Mouse (Mus musculus): ENCODE results near the gene Gm5148.

Gene Gm5148

DNA sequence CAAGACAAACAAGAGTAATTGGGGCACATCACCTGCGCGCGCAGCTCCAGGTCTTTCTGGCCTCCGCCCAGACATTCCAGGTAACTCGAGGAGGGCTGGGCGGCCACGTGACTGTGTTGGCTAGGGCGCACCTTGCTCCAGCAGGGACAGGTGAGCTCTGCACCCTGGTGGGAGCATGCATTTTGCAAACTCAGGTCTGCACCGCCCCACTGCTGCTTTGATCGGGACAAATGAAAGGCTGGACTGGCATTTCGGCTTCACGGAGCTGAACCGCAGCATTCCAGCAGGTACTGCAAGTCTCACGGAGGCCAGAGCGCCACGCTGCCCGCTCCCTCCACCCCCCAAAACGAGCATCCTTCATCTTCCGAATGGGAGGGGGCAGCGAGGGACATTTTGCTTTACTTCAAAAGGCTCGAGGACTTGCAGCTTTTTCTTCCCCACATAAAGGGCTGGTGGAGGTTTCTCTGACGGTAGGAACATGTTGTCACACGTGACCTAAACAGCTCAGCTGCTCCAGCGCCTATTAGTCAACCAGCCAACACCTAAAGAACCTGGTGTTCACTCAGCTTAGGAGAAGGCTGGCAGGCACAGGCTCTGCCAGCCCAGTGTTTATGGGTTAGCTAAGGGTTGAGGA lies at the start of gene Gm5148:
Gene Gm5148, minus strand, starts transcription at position 320 of the 634 bp plus-strand sequence.
- peak; percentile 76 for DNase-seq (ENCODE audit: low read depth)

- DNase-seq (ENCODE audit: low read depth), result peak; percentile 23
Observed at GRCm38 (mm10) chr3:37770951-37771350, 46.7 kb upstream of the Gm5148 start.

- peak; percentile 73 for DNase-seq (ENCODE audit: low read depth)
Observed at GRCm38 (mm10) chr3:37769268-37769756, 45.0 kb upstream of the Gm5148 start.

DNA sequence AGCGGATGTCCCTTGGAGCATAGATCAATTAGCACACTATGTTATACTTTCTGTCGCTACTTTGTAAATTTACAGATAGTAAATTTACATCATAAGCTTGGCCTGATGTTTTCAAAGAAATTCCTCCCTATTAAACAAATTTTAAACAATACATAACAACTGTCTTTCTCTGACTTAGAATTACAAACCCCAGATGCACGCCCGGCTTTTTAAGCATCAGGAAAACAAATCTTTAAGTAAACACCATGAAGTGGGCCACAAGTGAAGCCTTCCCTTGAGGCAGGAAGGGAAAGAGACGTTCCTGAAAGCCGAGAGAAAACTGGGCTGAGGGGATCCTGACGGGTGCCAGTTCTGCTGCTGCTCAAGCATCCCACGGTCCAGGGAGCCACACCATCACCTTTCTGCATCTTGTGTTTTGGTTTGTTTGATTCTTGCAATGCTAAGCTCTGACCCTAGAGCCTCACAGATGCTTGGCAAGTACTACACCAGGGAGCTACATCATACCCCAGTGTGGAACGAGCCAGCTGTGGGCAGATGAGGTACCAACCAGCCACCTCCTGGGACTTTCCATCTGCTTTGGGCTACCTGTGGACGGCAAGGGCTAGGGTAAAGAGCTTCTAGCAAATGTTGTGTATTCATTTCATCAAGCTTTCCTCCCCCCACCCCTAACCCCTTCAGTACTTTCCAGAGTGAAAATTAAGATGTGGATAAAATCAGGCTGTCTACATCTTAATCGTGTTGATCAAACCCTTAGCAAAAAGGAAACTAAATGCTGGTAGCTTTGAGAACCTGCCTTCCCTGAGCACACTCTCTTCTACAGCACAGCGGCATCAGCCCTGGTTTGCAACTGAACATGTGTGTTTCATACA lies 43.1 kb upstream of the Gm5148 start:
- DNase-seq (ENCODE audit: low read depth), result peak; percentile 64

GRCm38 (mm10) chr3:37766628-37767027 lies 42.3 kb upstream of the Gm5148 start:
- DNase-seq (ENCODE audit: low read depth), result no peak

DNA sequence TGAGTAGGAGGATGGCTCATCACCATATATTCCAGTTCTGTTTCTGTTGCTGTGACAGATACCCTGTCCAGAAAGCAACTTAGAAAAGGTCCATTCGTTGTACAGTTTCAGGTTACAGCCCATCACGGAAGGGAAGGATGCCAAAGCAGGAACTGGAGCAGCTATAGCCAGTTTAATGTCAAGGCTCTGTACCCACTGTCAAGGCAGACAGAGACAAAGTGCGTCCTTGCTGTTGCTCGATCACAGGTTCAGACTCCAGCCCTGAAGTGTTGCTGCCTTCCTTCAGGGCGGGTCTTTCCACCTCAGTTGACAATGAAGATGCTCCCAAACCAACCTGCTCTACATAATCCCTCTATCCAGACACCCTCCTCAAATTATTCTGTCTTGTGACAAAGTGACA lies 41.7 kb upstream of the Gm5148 start:
- DNase-seq (ENCODE audit: low read depth), result no peak

DNA sequence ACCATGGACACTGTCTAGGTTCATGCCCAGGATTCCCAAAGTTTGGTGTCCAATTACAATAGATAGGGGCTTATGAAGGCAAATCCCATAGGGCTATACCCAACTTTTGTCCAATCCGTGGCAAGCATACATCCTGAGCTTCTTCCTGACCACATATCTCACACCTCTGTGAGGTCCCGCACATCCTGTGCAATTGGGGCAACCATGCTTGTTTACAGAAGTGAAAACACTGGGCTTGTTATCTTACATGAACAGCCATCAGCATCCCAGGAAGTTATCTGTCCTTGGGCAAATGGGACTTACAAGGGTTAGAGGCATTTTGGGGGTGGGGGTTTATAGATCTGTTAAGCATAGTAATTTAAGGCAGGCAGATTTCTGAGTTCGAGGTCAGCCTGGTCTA lies 41.0 kb upstream of the Gm5148 start:
- peak; percentile 28 for DNase-seq (ENCODE audit: low read depth)

DNA sequence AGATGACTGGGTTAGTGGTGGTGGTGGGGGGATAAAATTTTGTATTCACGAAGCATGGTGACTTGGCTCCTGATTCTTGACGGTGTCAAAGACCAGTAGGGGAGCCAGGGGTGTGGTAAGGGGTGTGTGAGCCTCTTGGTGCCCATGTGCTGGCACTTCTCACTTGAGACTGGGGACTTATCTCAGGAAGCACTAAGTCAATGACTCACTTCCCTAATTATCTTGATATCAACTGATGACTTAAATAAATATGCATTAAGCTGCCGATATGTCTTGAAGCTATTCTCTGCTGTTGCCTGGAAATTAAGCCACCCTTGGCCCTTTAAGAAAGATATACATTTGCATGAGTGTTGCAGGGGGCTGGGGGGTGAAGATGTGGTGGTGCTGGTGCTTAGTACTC lies 38.0 kb upstream of the Gm5148 start:
- DNase-seq (ENCODE audit: low read depth), result no peak

- DNase-seq (ENCODE audit: low read depth), result no peak
Observed at GRCm38 (mm10) chr3:37761741-37762140, 37.5 kb upstream of the Gm5148 start.

- DNase-seq (ENCODE audit: low read depth), result peak; percentile 67
Observed at GRCm38 (mm10) chr3:37760866-37761265, 36.6 kb upstream of the Gm5148 start.

DNA sequence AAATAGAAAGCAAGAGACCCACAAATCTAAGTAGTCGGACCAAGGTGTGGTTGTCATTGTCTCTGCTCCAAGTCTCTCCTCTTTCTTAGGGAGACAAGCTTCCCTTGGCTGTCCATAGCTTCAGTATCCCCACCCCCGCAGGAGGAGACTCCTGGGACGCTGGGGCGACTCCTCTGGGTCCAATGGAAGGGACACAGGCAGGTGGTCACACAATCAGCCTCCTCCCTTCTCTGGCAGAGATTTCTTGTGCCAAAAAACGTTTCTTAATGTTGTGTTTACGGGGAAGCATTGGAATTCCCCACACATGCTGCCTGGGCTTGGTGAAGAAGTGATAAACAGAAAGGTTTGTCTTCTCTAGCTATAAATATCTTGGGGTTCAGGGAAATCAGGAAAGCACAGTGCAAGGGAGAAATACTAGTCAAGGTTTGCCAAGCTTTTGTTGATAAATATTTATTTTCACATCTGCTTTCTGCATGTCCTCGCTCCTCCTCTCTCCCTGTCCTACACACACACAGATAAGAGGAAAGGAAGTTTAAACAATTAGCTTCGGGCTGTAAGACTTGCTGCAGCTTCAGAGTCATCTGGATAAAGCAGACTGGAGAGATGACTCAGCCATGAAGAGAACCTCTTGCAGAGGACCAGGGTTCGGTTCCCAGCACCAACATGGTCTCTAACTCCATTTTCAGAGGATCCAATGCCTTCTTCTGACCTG lies 34.5 kb upstream of the Gm5148 start:
- DNase-seq (ENCODE audit: low read depth), result peak; percentile 30

DNA sequence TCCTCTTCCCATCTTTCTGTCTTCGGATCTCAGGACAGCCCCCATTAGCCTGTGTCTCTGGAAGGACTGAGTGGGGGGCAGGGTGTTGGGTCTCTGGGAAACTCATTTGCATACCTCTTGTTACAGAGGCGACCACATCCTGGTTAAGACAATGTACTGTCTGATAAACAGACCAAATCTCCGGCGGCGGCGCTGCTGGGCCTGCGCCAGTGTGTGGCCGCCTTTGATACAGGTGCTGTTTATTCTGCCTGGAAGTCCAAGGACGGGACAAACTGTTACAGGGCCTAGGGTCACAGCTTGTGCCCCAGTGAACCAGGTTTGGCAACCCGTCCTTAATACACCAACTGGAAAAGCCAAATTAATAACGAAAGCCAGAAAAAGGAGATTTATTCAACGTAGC lies 33.8 kb upstream of the Gm5148 start:
- DNase-seq (ENCODE audit: low read depth), result peak; percentile 70

DNA sequence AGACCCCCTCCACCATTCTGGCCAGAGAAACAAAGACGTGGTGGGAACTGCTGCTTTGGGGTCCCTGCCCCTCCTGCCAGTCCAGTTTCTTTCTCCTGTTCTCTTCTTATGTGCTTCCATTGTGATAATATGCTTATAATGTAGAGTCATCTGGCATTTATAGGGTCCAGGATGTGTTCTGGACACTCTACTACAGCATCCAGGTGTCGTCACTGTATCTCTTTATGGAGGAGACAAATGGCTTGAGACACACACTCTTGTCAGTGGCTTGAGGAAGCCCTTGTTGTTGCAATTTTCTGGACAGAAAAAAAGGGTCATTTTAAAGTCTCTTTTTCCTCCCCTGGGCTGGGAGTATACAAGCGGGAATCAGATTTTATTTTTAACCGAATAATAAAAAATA lies 33.3 kb upstream of the Gm5148 start:
- DNase-seq (ENCODE audit: low read depth), result no peak

DNA sequence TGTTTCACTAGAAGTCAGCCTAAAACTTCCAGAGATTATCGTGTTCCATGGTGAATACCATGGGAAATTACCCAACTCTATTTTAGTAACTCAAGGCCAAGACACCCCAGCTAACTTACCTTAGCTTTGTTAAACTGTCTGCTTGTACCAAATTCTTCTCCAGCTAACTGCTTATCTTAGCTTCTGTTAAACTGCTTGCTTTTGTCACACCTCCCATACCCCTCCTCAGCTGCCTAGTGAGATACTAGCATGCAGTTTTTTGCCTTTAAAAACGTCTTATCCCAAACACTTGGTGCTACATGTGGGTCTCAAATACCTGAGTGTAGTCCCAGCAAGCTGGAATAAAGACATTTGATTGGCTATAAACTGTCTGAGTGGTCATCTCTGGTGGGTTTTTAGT lies 31.7 kb upstream of the Gm5148 start:
- no peak for DNase-seq (ENCODE audit: low read depth)

DNA sequence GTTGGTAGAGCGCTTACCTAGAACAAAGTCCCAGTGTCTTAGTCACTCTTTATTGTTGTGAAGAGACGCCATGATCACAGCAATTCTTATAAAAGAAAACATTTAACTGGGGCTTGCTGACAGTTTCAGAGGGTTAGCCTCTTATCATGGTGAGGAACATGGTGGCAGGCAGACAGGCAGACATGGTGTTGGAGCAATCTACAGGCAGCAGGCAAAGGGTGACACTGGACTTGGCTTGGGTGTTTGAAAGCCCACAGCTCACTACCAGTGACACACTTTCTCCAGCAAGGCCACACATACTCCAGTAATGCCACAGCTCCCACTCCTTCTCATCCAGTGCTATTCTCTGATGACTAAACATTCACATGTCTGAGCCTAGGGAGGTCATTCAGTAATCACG lies 30.3 kb upstream of the Gm5148 start:
- no peak for DNase-seq (ENCODE audit: low read depth)

- peak; percentile 39 for DNase-seq (ENCODE audit: low read depth)
Observed at GRCm38 (mm10) chr3:37753148-37753547, 28.9 kb upstream of the Gm5148 start.

GRCm38 (mm10) chr3:37748002-37748733 lies 23.9 kb upstream of the Gm5148 start:
- DNase-seq (ENCODE audit: low read depth), result peak; percentile 51

DNA sequence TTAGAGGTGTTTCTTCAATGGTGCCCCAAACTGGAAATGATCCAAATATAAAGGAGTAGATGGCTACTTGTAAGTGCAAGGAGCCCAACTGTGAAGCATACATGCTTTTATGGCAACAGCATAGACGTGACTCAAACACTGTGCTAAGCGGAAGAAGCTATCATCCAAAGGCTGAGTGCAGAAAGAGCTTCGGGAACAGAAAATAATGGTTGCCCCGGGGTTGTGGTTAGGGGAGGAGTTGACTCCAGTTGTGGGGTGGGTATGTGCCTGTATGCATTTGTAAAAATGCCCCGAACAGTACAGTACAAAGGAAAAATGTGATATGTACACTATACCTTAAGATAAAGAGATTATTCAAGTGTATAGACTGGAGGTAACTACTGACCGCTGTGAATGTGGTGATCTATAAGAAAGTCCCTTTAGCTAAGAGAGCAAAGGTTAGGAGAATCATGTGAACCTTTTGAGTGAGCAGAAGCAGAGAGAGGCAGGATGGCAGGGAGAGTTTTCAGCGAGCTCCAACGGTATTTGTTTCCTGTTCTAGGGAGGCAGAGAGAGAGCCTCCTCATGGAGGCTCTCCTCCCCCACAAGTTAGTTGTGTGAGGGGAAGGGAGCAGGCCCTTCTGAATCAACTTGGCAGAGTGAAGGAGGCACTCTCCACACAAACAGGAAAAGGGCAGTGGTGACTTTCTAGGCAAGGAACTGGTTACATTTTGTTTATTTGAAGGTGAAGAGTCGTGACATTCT lies 23.1 kb upstream of the Gm5148 start:
- no peak for DNase-seq (ENCODE audit: low read depth)

DNA sequence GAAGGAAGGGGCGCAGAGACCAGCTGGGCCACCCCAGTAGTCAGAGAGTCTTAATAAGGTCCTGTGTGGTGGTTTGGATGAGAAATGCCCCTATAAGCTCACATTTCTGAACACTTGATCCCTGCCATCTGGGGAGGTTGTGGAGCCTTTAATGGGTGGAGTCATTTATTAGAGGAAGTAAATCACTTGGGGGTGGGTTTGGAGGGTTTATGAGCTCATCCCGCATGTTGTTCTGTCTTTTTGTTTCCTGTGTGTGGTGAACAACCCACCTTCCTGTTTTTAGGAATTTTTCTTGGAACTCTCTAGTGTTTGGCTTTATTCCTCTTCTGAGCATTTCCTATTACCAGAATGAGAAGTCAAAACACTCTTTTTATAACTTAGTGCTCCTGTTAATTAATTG lies 19.8 kb upstream of the Gm5148 start:
- no peak for DNase-seq (ENCODE audit: low read depth)

DNA sequence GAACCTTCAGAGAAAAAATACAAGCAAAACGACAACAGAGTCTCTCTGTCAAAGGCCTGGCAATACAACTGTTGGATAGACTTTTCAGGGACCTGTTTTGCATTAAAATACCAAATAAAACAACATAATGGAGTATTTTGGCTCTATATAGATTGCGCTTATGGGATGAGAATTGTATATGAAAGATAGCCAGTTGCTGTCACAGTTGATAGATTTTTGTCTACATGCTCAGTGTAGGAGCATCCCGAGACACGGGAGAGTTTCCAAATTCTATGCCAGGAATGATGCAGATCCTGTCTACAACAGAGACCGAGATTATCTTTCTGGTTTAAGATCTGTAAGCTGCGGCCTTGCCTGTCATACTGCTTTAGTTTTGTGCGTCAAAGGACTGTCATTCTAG lies 15.7 kb upstream of the Gm5148 start:
- no peak for DNase-seq (ENCODE audit: low read depth)
